Mouse (Mus musculus) kidney, adult 2 months (tissue): ENCODE measurements around the gene Iqsec1.
A peak's percentile ranks its signal among the peaks of the same experiment; 100 is the strongest.

ENCODE experiments used
- CTCF ChIP-seq: fragments of 200-500 bp; conservative IDR thresholded peaks from 2 replicates; pipeline ENCODE4 v1.5.1; 2011; ENCODE audit warnings: low read depth, mild to moderate bottlenecking, control low read depth, low read length, moderate library complexity, mixed read lengths; ENCODE audit not compliant: insufficient read depth, insufficient read length
- POLR2A ChIP-seq: fragments of 200-500 bp; IDR thresholded peaks from one replicate; pipeline ENCODE4 v1.6.1; 2011; ENCODE audit warnings: low read depth, low read length, control low read depth

- peak; percentile 14; the same call in 1 of the 2 replicates for TF ChIP-seq CTCF
- no peak for TF ChIP-seq POLR2A
These were observed 283.7 kb downstream of the Iqsec1 start for GRCm38 (mm10) chr6:90704705-90705344.
